Mouse (Mus musculus) heart, adult 10 weeks (tissue): Measurements from ENCODE around the gene Rem2. TPM values are rescaled to one million over a fixed set of nuclear protein-coding genes. Genes with fewer than 3 reads are reported as not detected.

Experiments used
- polyA plus RNA-seq: library from polyadenylated mRNA; stranded (reverse); fragments of 350-450 nt; fragmentation: Illumina TruSeq; extraction: RNeasy Lipid Tissue Mini Kit (QIAGEN cat#74804); gene quantifications from one replicate; pipeline ENCODE4 v1.2.3, GENCODE M21; 2014; ENCODE audit warnings: low read depth, low replicate concordance

The Rem2 gene
- polyA plus RNA-seq, result not detected

GRCm38 (mm10) chr14:54475941-54476844 lies at the start of gene Rem2:
TSS of gene Rem2 (plus strand) at chr14:54476100.

GRCm38 (mm10) chr14:54426689-54427398 lies 49.1 kb upstream of the Rem2 start, which contains the start of gene Mrpl52:
TSS of gene Mrpl52 (plus strand) at chr14:54426909.

GRCm38 (mm10) chr14:54431334-54432077 lies 44.4 kb upstream of the Rem2 start, which contains the start of gene Mmp14:
TSS of gene Mmp14 (plus strand) at chr14:54431612.

GRCm38 (mm10) chr14:54463959-54464292 lies 12.0 kb upstream of the Rem2 start, which contains the start of gene Lrp10:
TSS of gene Lrp10 (plus strand) at chr14:54464137.

Other genes with a start within 250 kb of the Rem2 start
- 110 TPM for gene Dad1, start 222.0 kb upstream of the Rem2 start, polyA plus RNA-seq
- gene Abhd4, start 221.9 kb upstream of the Rem2 start, polyA plus RNA-seq, result 50.5 TPM
- gene Olfr49, start 191.2 kb upstream of the Rem2 start, polyA plus RNA-seq, result not detected
- gene Oxa1l, start 115.3 kb upstream of the Rem2 start, polyA plus RNA-seq, result 88.7 TPM
- 13.5 TPM for gene Slc7a7, start 58.3 kb upstream of the Rem2 start, polyA plus RNA-seq
- gene Mrpl52, start 49.2 kb upstream of the Rem2 start, polyA plus RNA-seq, result 135 TPM
- gene Mmp14, start 44.5 kb upstream of the Rem2 start, polyA plus RNA-seq, result 17.9 TPM
- gene Lrp10, start 12.0 kb upstream of the Rem2 start, polyA plus RNA-seq, result 37.3 TPM
- 33.3 TPM for gene Prmt5, start 41.4 kb downstream of the Rem2 start, polyA plus RNA-seq
- 4.4 TPM for gene Haus4, start 78.5 kb downstream of the Rem2 start, polyA plus RNA-seq
- 6.6 TPM for gene Ajuba, start 101.5 kb downstream of the Rem2 start, polyA plus RNA-seq
- 4.7 TPM for gene 4931414P19Rik, start 129.9 kb downstream of the Rem2 start, polyA plus RNA-seq
- gene Psmb5, start 141.9 kb downstream of the Rem2 start, polyA plus RNA-seq, result 173 TPM
- not detected for gene Psmb11, start 145.3 kb downstream of the Rem2 start, polyA plus RNA-seq
- not detected for gene Gm17606, start 164.9 kb downstream of the Rem2 start, polyA plus RNA-seq
- gene Cdh24, start 165.3 kb downstream of the Rem2 start, polyA plus RNA-seq, result 0.58 TPM
- gene 1700123O20Rik, start 210.1 kb downstream of the Rem2 start, polyA plus RNA-seq, result 15.0 TPM
- 103 TPM for gene Acin1, start 210.8 kb downstream of the Rem2 start, polyA plus RNA-seq
- gene Gm29776, start 222.7 kb downstream of the Rem2 start, polyA plus RNA-seq, result not detected
- gene Cebpe, start 236.1 kb downstream of the Rem2 start, polyA plus RNA-seq, result not detected